Mouse (Mus musculus) thymus, postnatal 25 days (tissue): ENCODE data around the gene Gm44596.
"Not testable (repeated sequence)": the region's sequence is repeated elsewhere in the genome, so short reads cannot be mapped to it uniquely, and the experiment has no call there.

ENCODE experiments used
- DNase-seq: peaks from one replicate; pipeline ENCODE4 v3.0.0; 2022

Gm44596 gene

DNA sequence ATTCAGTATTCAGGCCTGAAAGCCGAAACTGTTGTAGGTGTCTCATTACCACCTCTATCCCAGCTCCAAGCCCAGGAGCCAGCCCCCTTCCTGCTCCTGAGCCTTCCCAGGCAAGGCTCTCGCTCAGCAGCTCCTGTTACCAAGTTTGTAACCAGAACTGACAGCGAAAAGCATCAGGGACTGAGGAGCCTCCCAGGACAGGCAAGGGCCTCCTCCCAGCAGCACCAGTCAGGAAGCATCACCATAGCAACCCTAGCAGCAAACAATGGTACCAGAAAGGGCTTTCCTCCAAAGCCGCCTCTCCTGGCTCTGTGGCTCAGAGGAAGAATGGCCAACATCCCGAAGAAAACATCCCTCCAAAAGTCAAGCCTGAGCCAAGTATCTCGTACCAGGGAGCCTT, at the start of gene Gm44596, which contains the start of gene Tex52:
Gene Gm44596, plus strand, starts transcription at position 312 of the 400 bp plus-strand sequence.
Gene Tex52, plus strand, starts transcription at position 265 of the 400 bp plus-strand sequence.
- DNase-seq: no peak

GRCm38 (mm10) chr6:128334397-128335124, 40.7 kb upstream of the Gm44596 start:
- DNase-seq: peak; percentile 70

DNA sequence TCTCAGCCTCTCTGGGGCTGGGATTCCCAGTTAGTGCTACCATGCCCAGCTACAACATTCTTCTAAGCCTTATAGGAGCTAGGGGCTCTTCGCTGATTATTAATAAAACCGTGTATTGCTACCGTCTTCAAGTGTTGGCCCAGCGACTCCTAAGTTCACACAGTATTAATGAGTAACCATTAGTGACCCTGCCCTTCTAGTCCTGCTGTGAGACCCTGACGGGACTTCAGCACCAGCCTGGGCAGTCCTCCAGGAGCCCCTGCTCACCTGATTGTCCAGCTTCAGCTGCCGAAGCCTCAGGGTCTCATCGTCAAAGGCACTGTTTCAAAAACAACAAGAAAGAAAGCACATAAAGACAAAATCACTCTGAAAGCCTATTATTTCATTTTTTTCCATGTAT, 37.8 kb upstream of the Gm44596 start:
- DNase-seq: no peak

GRCm38 (mm10) chr6:128338876-128339275, 36.4 kb upstream of the Gm44596 start:
- DNase-seq: no peak

DNA sequence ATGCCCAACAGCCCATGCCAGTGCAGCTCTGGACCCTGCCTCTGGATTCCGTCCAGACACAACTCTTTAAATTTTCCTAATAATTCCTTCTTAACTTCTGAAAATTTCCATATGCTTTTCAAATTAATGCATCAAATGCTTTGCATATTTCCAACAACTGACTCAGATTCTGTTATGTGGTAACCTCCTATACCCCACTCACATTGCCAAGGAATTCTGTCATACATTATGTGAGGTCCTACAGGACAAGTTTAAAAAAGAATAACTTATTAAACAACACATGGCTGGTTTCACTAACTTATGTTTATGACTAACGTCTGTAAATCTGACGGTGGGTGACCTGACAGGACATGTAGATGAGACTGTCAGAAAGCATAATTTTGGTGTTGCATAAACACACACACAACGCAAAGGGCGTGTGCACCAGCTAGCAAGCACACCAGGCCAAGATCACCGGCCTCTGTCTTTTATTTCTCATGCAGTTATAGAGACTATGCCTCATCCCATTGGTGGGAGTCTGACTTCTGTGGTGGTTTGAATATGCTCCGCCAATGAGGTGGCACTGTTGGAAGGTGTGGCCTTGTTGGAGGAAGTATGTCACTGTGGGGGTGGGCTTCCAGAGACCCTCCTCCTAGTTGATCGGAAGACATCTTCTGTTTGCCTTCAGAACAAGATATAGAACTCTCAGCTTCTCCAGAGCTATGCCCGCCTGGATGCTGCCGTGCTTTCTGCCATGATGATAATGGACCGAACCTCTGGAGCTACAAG, 33.2 kb upstream of the Gm44596 start:
- DNase-seq: no peak

DNA sequence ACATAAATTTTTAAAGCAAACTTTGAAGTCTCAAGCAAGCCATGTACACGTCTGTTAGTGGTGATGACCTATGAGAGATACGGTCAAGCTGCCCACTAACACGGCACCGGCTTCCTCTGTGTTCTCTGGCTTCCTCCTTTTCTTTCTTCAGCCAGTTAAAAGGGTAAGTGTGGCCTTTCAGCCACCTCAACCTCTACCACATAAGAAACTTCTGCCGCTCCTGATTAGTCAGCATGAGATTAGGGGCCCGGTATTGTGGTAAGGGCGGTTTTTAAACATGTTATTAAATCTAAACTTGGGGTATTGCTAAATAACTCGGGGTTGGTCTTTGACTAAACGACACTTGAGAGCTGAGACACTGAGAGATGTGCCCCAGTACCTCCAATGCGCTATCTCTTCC, 29.7 kb upstream of the Gm44596 start:
- no peak for DNase-seq

- no peak for DNase-seq
Measured at GRCm38 (mm10) chr6:128346782-128347181, 28.5 kb upstream of the Gm44596 start.

DNA sequence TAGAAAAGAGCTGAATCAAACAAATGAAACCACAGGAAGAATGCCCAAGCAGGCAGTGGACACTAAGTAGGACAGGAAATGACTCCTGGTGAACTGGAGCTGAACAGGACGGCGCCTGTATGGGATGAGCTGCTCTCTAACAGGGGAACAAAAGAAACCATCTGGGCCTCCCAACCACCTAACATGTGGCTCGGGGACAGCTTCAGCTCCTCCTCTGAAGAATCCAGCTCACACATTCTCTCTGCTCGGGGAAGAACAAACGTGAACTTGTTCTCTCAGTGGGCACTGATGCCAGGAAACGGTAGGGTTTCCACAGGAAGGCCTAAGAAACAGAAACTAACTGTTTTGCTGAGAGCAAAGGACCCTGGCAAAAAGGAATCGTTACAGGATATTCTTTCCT, 25.6 kb upstream of the Gm44596 start:
- DNase-seq: no peak

- DNase-seq: no peak
Measured at GRCm38 (mm10) chr6:128354140-128354539, 21.2 kb upstream of the Gm44596 start.

DNA sequence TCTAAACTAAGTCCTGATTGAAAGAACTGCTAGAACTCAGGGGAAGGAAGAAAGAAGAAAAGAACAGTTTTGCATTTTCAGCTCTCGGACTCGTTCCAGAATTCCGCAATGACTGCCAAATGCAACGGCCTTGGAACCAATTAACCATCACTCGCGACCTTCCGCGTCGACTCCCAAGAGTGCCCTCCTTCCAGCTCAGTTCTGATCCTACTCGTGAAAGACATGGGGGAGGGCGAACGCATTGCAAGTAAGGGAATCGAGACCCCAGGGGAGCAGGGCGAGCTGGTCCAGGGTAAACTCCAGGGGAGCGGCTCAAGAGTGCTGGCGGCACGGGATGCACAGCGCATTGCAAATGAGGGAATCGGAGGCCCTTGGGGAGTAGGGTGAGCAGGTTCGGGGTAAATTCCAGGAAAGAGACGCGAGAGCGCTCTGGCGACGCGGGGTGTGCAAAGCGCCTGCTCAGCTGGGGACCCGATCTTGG, 20.1 kb upstream of the Gm44596 start:
- DNase-seq: no peak

DNA sequence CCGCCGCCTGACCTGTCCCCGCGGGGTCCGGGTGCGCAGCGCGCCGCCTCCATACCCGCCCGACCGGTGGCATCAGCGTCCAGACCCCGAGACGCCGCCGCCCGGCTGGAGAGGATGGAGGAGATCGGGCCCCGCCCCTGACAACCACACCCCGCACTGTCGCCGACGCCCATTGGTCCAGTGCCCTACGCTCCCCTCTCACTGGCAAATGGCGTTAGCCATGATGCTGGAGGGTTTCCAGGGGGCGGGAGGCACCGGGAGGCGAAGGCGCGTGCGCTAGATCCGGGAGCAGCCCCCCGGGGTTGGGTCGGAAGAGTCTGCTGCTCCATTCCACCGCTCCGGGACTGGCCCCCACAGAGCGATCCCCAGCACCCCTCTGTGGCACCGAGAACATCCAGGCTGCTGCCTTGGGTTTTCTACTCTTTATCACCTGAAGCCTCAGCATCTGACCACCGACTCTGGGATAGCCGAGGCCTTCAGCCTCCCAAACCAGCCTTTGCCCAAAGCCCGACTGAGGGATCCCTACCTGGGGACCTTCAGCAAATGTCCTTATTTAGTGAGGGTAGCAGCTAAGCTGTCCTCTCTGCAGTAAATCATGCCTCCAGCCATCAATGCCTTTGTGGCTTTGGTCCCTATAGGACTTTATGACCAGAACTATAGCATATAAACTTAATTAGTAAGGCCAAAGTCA, 19.4 kb upstream of the Gm44596 start, which contains the start of gene Tulp3:
Gene Tulp3, minus strand, starts transcription at position 126 of the 691 bp plus-strand sequence.
- DNase-seq: peak; percentile 88

DNA sequence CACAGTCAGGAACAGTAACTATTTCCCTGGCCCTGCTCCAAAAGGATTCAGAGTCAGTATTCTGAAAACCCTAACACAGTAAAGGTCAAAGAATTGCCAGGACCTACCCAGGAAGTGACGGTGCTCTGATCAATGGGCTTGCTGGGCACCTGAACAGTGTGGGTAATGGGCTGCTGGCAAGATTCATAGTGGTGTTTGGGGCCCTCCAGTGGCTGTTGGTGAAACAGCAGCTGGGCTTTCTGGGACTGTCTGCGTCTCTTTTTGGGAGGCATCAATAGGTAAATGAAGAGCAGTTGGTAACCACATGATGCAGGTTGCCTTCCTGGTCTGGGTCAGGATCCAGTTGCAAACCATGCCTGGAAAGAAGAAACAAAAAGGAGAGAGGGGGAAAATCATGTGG, 16.3 kb upstream of the Gm44596 start:
- peak; percentile 76 for DNase-seq

- DNase-seq: no peak
Measured at GRCm38 (mm10) chr6:128361901-128362300, 13.4 kb upstream of the Gm44596 start.

DNA sequence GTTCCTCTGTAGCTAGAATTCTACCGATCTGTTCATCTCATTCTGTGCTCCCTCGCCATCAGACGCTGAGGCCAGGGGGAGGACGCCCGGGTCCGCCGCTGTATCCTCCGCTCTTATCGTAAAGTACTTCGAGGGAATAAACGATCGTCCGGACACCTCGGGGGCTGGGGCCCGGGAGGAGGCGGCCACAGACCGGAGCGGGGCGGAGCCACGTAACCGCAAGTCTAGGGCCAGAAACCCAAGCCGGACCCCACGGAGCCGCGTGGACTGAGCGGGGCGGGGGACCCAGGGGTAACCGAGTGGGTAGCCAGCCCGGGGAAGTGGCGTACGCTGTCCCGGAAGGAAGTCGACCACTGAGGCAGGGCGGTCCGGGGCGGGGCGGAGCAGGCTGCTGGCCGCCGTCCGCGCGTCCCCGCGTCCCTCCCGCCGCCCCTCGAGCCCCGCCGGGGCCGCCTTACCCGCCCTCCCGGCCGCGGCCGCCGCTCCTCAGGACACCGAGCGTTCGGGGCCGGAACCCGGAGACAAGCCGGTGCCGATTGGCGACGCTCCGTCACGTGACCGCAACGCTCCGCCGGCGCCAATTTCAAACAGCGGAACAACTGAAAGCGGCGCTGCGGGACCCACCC, 12.8 kb upstream of the Gm44596 start, which contains the start of the genes Rhno1 and Foxm1:
Gene Rhno1, minus strand, starts transcription at position 531 of the 626 bp plus-strand sequence.
Gene Foxm1, plus strand, starts transcription at position 587 of the 626 bp plus-strand sequence.
- peak; percentile 86 for DNase-seq

DNA sequence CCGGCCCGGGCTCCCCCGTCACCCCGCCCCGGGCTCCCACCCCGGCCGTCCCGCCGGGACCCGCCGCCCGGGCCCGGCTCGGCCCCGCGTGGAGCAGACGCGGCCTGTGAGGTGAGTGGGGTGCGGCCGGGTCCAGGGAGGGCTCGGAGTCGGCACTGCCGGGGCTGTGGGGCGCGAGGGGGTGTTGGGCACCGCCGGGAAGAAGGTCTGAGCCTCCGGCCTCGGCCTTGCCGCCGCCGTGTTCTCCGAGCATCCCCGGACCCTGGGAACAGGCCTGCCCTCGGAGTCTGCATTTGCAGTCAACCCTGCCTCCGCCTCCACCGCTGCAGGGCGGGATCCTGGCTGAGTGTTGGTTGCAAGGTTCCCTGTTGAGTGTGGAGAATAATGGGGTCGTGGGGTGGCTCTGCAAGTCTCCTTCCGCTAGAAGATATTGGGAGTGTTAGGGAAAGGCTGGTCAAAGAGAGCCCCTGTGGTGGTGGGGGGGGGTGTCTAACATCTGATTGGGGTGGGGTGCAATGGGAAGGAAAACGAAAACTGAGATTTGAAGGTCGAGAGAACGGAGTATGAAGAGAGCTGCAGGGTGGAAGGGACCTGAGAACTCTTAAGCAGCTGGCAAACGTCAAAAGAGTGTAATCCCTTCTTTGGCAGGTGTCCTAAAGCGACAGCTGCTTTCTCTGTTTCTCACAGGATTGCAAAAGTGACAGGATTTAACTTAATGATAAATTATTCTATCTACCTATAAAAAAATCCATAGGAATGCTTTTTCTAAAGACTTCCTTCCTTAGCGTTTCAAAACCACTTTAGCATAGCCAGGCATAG, 12.1 kb upstream of the Gm44596 start:
- DNase-seq: no peak

DNA sequence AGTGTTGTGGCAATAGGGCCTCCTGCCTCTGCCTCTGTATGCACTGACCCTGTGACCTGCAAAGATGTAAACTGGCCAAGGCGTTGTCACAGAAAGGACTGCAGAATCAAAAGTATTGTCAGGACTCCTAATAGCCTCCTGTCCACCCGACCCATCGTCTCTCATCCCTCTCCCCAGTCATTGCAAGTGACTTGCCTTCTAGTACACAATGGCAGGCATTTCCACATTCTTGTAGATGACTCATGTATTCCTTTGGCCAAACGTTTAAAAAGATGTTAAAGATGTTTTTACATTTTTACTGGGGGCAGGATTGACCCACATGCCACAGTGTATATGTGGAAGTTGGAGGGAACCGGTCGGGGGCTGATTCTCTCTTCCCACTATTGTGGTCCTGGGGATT, 10.6 kb upstream of the Gm44596 start:
- no peak for DNase-seq

GRCm38 (mm10) chr6:128366466-128366865, 8.8 kb upstream of the Gm44596 start:
- no peak for DNase-seq

DNA sequence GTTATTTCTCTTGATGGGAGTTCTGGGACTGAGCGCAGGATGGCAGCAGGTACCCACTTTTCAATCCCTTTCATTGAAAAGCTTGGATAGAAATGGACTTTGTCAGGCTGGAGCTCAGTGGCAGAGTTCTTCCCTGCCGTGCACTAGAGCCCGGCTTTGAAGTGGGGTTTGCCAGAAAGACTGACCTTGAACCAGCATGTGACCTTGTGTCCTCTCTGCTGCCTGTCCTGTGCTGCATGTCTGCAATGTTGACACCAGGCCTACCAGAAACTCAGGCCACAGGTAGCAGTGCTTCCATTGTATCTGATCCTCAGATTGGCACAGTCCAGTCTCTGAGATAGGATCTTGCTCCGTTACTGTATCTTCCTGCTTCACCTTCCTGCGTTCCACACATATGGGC, 5.3 kb upstream of the Gm44596 start:
- no peak for DNase-seq

- DNase-seq: no peak
Measured at GRCm38 (mm10) chr6:128376371-128377085, 1.2 kb downstream of the Gm44596 start.

DNA sequence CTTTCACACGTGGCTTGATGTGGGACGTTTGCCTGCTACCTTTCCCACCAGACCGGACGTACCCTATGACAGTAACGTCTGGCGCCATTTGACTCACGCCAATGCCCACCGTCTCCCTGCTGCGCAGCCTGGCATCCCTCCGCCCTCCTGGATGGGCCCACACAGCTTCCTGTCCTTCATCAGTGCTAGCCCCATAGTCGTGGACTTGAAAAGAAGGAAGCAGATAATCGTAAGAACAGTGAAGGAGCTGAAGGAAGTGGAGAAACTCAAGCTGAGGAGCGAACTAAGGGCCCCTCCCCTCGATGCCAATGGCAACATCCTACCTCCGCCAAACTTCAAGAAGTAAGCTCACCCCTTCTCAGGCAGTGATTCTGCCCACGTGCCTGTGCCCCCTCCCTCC, 4.3 kb downstream of the Gm44596 start:
- DNase-seq: no peak

- DNase-seq: not testable (repeated sequence)
Measured at GRCm38 (mm10) chr6:128380594-128381167, 5.4 kb downstream of the Gm44596 start.
